Mouse (Mus musculus) forebrain, embryonic 11.5 days (tissue): ENCODE data around the gene Fxyd4. TPM values are rescaled to one million over a fixed set of nuclear protein-coding genes. Genes with fewer than 3 reads are reported as not detected.

Source experiments
- ATAC-seq: fragments of 200-750 bp; cut with Nextera tagmentation; replicated peaks from 2 replicates; pipeline ENCODE4 v1.8.0; 2017; ENCODE audit warnings: moderate TSS enrichment; ENCODE audit not compliant: low FRiP score
- DNase-seq: peaks from one replicate; pipeline ENCODE4 v3.0.0-alpha.2; 2017; ENCODE audit warnings: low spot score
- H3K27ac ChIP-seq: fragments of 300-500 bp; sonication (generic); 2 replicates; pipeline ENCODE4 v1.5.1; 2014; ENCODE audit warnings: low read depth, low read length
- H3K27me3 ChIP-seq: fragments of 300-500 bp; sonication (generic); 2 replicates; pipeline ENCODE4 v1.6.1; 2014; ENCODE audit warnings: mild to moderate bottlenecking, low read length, mixed read lengths; ENCODE audit not compliant: control insufficient read depth, insufficient read depth
- H3K36me3 ChIP-seq: fragments of 300-500 bp; sonication (generic); 2 replicates; pipeline ENCODE4 v1.6.1; 2014; ENCODE audit warnings: mild to moderate bottlenecking, low read length, moderate library complexity, mixed read lengths; ENCODE audit not compliant: control insufficient read depth, insufficient read depth
- H3K4me1 ChIP-seq: fragments of 300-500 bp; sonication (generic); replicated peaks from 2 replicates; pipeline ENCODE4 v1.6.1; 2014; ENCODE audit warnings: low read length, mixed read lengths; ENCODE audit not compliant: control insufficient read depth, insufficient read depth
- H3K4me2 ChIP-seq: fragments of 300-500 bp; sonication (generic); 2 replicates; pipeline ENCODE4 v1.6.1; 2014; ENCODE audit warnings: low read depth, mild to moderate bottlenecking, low read length, moderate library complexity, mixed read lengths; ENCODE audit not compliant: severe bottlenecking
- H3K4me3 ChIP-seq: fragments of 300-500 bp; sonication (generic); 2 replicates; pipeline ENCODE4 v1.5.1; 2014; ENCODE audit warnings: low read depth, low read length
- H3K9ac ChIP-seq: fragments of 300-500 bp; sonication (generic); 2 replicates; pipeline ENCODE4 v1.6.1; 2014; ENCODE audit warnings: low read length
- H3K9me3 ChIP-seq: fragments of 300-500 bp; sonication (generic); 2 replicates; pipeline ENCODE4 v1.6.1; 2016; ENCODE audit warnings: low read length, mixed read lengths; ENCODE audit not compliant: control insufficient read depth
- WGBS: fragments of 180-500 bp; shearing (Covaris S2); extraction: QIAGEN DNeasy Blood & Tissue Kit; methylation state at CpG from one replicate; pipeline ENCODE4 v1.1.7; 2014; 5-methylcytosine and 5-hydroxymethylcytosine counted together
- polyA plus RNA-seq: library from polyadenylated mRNA; unstranded; fragments of >200 nt; fragmentation: Nextera tagmentation; extraction: Ambion mirVana; gene quantifications from 2 replicates; pipeline ENCODE4 v1.2.1, GENCODE M21; 2014

The Fxyd4 gene
- polyA plus RNA-seq: 2.8 and 3.9 TPM in 2 replicates

GRCm38 (mm10) chr6:117937222-117937932 lies at the start of gene Fxyd4:
TSS of gene Fxyd4 (minus strand) at chr6:117937692.
- ATAC-seq: no peak

GRCm38 (mm10) chr6:117987173-117987572 lies 49.7 kb upstream of the Fxyd4 start:
- no peaks in the 10 kb centered on the region for H3K4me1 ChIP-seq
- no peak overlapping the region for H3K9ac ChIP-seq
- DNase-seq (no peak), ATAC-seq (no peak)
- H3K36me3 ChIP-seq: no peaks in the 10 kb centered on the region
- H3K9me3 ChIP-seq: no peaks in the 10 kb centered on the region
- no peak overlapping the region for H3K4me3 ChIP-seq
- no peak overlapping the region for H3K4me2 ChIP-seq
- no peak overlapping the region for H3K27ac ChIP-seq
- 61% methylated on average over 5 of the region's 5 CpGs for WGBS
- H3K27me3 ChIP-seq: no peaks in the 10 kb centered on the region

More at GRCm38 (mm10) chr6:117937222-117937932, at the start of gene Fxyd4:
- H3K4me1 ChIP-seq: no peaks in the 10 kb centered on the region
- H3K36me3 ChIP-seq: no peaks in the 10 kb centered on the region
- DNase-seq: no peak
- H3K27me3 ChIP-seq: no peaks in the 10 kb centered on the region
- H3K9me3 ChIP-seq: no peaks in the 10 kb centered on the region
- WGBS: 76% methylated on average over 10 of the region's 10 CpGs
- H3K4me2 ChIP-seq: no peak within 1 kb of the TSS
- no peak within 1 kb of the TSS for H3K4me3 ChIP-seq
- H3K27ac ChIP-seq: no peak within 1 kb of the TSS
- no peak within 1 kb of the TSS for H3K9ac ChIP-seq

- Histone ChIP-seq H3K4me2 (no peak overlapping the region), H3K9ac (no peak overlapping the region), H3K27me3 (no peaks in the 10 kb centered on the region), H3K36me3 (no peaks in the 10 kb centered on the region), H3K4me1 (no peaks in the 10 kb centered on the region), H3K27ac (no peak overlapping the region), H3K9me3 (no peaks in the 10 kb centered on the region), H3K4me3 (no peak overlapping the region)
- ATAC-seq: no peak
- DNase-seq: no peak
- whole genome bisulfite sequencing: 59% methylated on average over 9 of the region's 9 CpGs
These were observed 29.2 kb upstream of the Fxyd4 start for GRCm38 (mm10) chr6:117966729-117967128.

- H3K9ac ChIP-seq: no peak overlapping the region
- DNase-seq (no peak), ATAC-seq (no peak)
- H3K4me2 ChIP-seq: no peak overlapping the region
- H3K4me1 ChIP-seq: no peaks in the 10 kb centered on the region
- 89% methylated on average over 3 of the region's 3 CpGs for WGBS
- no peak overlapping the region for H3K27ac ChIP-seq
- H3K9me3 ChIP-seq: no peaks in the 10 kb centered on the region
- no peaks in the 10 kb centered on the region for H3K36me3 ChIP-seq
- no peak overlapping the region for H3K4me3 ChIP-seq
- H3K27me3 ChIP-seq: no peaks in the 10 kb centered on the region
These were observed 25.7 kb upstream of the Fxyd4 start for GRCm38 (mm10) chr6:117963201-117963600.

GRCm38 (mm10) chr6:117956851-117957501 lies 19.5 kb upstream of the Fxyd4 start:
- H3K4me3 ChIP-seq: no peak overlapping the region
- no peaks in the 10 kb centered on the region for H3K27me3 ChIP-seq
- H3K9ac ChIP-seq: no peak overlapping the region
- H3K9me3 ChIP-seq: no peaks in the 10 kb centered on the region
- DNase-seq: no peak
- H3K4me2 ChIP-seq: no peak overlapping the region
- H3K27ac ChIP-seq: no peak overlapping the region
- H3K4me1 ChIP-seq: no peaks in the 10 kb centered on the region
- 21% methylated on average over 14 of the region's 14 CpGs for WGBS
- no peaks in the 10 kb centered on the region for H3K36me3 ChIP-seq
- no peak for ATAC-seq

GRCm38 (mm10) chr6:117956161-117956560 lies 18.7 kb upstream of the Fxyd4 start:
- Histone ChIP-seq H3K27ac (no peak overlapping the region), H3K36me3 (no peaks in the 10 kb centered on the region), H3K9ac (no peak overlapping the region), H3K4me2 (no peak overlapping the region), H3K4me1 (no peaks in the 10 kb centered on the region), H3K27me3 (no peaks in the 10 kb centered on the region), H3K9me3 (no peaks in the 10 kb centered on the region), H3K4me3 (no peak overlapping the region)
- WGBS: 79% methylated on average over 6 of the region's 6 CpGs
- DNase-seq (no peak), ATAC-seq (no peak)

GRCm38 (mm10) chr6:117952330-117952729 lies 14.8 kb upstream of the Fxyd4 start:
- no peak overlapping the region for H3K4me3 ChIP-seq
- H3K27me3 ChIP-seq: no peaks in the 10 kb centered on the region
- 87% methylated on average over 4 of the region's 4 CpGs for WGBS
- H3K4me1 ChIP-seq: no peaks in the 10 kb centered on the region
- ATAC-seq: no peak
- H3K9me3 ChIP-seq: no peaks in the 10 kb centered on the region
- no peak overlapping the region for H3K4me2 ChIP-seq
- DNase-seq: no peak
- H3K9ac ChIP-seq: no peak overlapping the region
- H3K27ac ChIP-seq: no peak overlapping the region
- no peaks in the 10 kb centered on the region for H3K36me3 ChIP-seq

GRCm38 (mm10) chr6:117943899-117944298 lies 6.4 kb upstream of the Fxyd4 start:
- WGBS: 87% methylated on average over 2 of the region's 2 CpGs
- H3K9ac ChIP-seq: no peak overlapping the region
- no peak overlapping the region for H3K27ac ChIP-seq

GRCm38 (mm10) chr6:117942769-117943168 lies 5.3 kb upstream of the Fxyd4 start:
- Histone ChIP-seq H3K9ac (no peak overlapping the region), H3K27ac (no peak overlapping the region), H3K4me1 (no peaks in the 10 kb centered on the region), H3K36me3 (no peaks in the 10 kb centered on the region), H3K4me2 (no peak overlapping the region), H3K9me3 (no peaks in the 10 kb centered on the region), H3K27me3 (no peaks in the 10 kb centered on the region), H3K4me3 (no peak overlapping the region)
- DNase-seq: no peak
- no peak for ATAC-seq
- WGBS: 84% methylated on average over 10 of the region's 10 CpGs

More at GRCm38 (mm10) chr6:117943899-117944298, 6.4 kb upstream of the Fxyd4 start:
- Histone ChIP-seq H3K4me1 (no peaks in the 10 kb centered on the region), H3K9me3 (no peaks in the 10 kb centered on the region), H3K36me3 (no peaks in the 10 kb centered on the region), H3K4me2 (no peak overlapping the region), H3K4me3 (no peak overlapping the region), H3K27me3 (no peaks in the 10 kb centered on the region)
- ATAC-seq (no peak), DNase-seq (no peak)
